Mouse (Mus musculus) cerebellum, postnatal 25 days (tissue): Measurements from ENCODE around the gene Lmcd1.

Source experiments
- DNase-seq, 2 experiments: peaks; one replicate each; pipeline ENCODE4 v3.0.0; 2021; ENCODE audit warnings: mixed read lengths in 2 of 2

Lmcd1 gene

GRCm38 (mm10) chr6:112362349-112362958 is 88.9 kb downstream of the Lmcd1 start:
- peak; percentile 61 to 80 for DNase-seq

DNA sequence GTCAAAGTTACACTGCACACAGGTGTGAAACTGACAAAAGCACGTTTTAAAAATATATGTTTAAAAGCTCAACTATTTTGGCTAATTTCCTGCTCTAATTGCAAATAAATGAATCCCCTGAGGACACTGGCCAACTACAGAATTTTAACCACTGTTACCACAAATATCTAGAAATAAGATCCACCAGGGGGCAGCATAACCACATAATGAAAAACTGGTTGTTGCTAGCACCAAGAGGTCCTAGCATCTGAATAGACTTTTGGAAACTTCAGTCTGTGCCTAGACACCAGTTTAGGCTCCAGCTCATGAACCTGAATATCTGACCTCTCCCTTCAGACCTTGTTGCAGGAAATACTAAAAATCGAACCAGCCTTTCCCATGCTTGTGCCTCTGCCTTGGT is 91.0 kb downstream of the Lmcd1 start:
- peak in 1 of 2 experiments; percentile 35 for DNase-seq

GRCm38 (mm10) chr6:112365294-112365693 is 91.7 kb downstream of the Lmcd1 start:
- DNase-seq, result no peak

GRCm38 (mm10) chr6:112373886-112374585 is 100.5 kb downstream of the Lmcd1 start:
- peak; percentile 21 to 47 for DNase-seq

DNA sequence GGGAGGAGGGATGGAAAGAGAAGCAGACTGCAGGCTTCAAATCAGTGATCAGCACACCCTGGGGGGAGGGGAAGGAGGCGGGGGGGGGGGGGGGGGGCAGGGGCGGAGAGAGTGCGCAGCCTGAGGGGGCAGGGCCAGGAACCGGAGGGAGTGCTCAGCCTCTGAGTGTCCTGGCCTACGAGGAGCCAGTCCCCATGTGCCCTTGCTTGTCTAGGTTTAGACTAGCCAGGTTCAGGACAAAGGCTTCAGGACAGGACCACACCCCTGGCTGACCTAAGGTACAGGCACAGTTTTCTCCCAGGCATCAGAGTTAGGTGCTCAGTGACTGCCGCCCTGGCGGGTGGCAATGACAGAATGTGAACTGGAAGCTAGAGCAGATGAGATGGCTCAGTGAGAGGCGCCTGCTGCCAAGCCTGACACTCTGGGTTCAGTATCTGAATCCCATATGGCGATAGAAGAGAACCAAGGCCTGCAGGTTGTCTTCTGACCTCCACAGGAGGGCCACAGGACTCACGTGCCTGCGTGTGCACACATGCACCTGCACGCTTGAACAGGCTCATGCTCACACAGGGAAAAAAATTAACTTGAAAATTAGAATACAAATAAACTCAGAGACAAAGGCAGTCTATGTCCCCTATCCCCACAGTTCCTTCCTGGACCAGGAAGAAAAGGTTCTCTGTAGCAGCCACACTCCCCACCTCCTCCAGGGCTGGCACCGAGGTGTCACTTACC is 102.3 kb downstream of the Lmcd1 start:
- peak in 1 of 2 experiments; percentile 18 for DNase-seq

GRCm38 (mm10) chr6:112379054-112379453 is 105.5 kb downstream of the Lmcd1 start:
- no peak for DNase-seq
